Mouse (Mus musculus) megakaryocyte, adult 5-6 weeks (primary cell): ENCODE measurements at regions not wholly inside any gene's neighbourhood (a gene's known extent, or its start where the extent isn't known, plus 50 kb on each side); places are given as distances from the start of the nearest gene placed in this dataset.

Experiments used
- ATAC-seq: 2 replicates; pipeline ENCODE4 v1.8.0; 2016; ENCODE audit warnings: mild to moderate bottlenecking, inconsistent platforms; ENCODE audit not compliant: poor library complexity, severe bottlenecking

DNA sequence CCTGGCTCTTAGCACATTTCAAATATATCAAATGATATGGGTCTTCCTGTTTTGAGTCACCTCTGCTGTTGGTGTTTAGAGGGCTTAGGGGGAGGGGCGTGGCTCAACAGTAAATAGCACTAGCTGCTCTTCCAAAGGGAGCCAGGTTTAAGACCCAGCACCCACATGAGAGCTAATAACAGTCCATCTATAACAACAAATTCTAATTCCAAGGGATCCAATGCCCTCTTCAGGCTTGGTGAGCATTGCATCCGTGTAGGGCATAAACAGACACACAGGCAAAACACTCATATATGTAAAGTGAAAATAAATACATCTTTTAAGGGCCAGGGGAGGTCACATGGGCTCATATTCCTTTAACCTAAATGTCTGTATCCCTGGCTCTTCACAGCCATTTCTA lies 194.1 kb upstream of the Kdm8 start:
- ATAC-seq = no peak

DNA sequence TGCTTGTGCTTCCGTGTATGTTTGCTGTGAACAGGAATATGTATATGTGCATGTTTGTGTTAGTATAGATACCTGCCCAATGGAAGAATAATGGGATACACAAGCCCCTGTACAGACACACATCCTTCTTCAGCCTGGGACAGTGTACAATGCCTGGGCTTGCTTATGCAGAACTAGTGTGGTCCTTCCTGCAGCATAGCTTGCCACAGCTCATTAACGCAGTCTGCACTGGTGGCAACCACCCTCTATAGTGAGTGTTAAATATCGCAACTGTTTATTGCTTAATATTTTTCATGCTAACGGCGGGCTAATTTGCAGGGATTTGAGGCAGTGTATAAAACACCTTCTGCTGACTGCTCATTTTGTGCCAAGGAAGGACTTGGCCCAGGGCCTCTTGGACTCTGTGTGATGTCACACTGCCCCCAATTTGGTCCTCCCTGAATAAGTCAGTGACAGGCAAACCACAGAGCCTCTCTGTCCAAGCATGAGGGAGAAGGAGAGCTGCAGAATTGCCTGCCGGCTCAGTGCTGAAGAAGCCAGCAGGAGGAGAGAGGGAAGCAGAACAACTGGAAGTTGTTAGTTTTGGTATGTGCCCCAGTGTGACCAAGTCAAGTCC lies 193.4 kb upstream of the Kdm8 start:
- no peak for ATAC-seq

DNA sequence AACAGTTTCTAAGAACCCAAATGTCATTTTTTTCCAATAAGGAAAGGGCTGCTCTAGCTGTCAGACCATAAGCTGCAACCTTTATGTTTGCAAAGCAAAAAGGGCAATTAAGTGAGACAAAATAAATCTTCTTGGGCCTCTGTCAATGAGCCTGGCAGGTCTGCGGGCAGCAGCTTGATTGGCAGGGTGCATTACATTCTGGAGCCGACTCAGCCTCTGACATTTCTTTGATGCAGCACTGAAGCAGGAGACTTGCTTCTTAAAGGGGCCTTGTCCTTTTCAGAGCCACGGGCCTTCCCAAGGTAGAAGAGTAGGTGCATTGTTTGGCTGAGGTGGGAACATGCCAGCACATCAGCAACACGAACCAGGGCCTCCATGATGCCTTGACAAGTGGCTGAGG lies 190.2 kb upstream of the Kdm8 start:
- no peak for ATAC-seq

DNA sequence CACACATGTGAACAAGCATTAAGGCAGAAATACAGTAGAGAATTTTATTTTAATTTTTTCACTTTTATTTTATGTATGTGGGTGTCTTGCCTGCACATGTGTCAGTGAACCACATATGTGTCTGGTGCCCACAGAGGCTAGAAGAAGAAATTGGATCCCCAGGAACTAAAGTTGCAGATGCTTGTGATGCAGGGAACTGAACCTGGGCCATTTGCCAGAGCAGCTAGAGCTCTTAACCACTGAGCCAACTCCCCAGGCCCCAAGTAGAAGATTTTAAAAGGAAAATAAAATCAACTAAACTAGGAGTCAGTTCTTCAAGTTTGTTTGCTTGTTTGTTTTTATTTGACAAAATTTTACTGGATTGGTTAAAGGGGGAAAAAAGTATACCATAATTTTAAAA lies 185.5 kb upstream of the Kdm8 start:
- ATAC-seq = no peak

DNA sequence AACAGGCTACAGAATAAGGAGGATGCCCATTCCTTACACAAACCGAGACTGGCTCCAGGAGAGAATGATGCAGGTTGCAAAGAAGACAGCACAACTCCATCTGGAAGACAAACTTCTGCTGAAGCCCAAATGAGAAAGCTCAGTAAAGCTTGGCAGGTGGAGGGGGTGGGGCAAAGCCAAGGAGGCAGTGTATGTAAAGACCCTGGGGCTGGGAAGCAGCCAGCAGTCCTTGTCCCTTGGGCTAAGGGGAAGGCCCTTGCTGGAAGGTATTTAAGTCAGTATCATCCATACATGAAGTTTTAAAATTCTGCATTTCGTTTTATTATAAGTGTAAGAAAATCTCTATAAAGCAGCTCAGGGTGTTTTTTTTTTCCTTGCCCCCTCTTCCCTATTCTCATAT lies 182.3 kb upstream of the Kdm8 start:
- no peak for ATAC-seq

DNA sequence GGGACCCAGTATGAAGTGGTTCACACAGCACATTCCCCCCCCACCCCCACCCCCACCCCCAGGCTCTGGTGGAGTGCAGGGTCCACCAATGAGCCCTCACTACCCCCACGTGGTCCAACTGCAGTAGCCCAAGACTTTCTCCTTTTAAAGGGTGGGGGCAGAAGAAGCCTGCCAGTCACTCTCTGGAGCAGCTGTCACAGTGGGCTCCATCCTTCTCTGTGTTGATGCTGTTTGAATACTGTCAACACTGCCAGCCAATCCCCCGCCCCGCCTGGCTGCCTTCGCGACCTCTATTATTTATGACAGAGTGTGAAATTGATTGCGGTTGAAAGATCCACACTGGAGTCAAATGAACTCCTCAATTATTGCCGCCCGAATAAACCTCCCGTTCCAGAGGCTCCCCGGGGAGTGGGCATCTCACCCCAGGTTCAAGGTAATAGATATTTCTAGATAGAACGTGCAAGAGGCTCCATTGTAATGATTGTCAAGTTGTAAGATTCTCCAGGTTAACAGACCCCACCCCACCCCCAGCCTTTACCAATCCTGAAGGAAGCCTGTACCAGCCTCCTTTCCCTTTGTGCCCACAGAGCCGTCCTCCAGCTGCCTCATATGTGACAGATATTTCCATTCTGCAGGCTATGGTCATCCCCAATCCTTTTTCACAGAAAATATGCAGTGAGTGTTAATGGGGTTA lies 181.7 kb upstream of the Kdm8 start:
- ATAC-seq = no peak

DNA sequence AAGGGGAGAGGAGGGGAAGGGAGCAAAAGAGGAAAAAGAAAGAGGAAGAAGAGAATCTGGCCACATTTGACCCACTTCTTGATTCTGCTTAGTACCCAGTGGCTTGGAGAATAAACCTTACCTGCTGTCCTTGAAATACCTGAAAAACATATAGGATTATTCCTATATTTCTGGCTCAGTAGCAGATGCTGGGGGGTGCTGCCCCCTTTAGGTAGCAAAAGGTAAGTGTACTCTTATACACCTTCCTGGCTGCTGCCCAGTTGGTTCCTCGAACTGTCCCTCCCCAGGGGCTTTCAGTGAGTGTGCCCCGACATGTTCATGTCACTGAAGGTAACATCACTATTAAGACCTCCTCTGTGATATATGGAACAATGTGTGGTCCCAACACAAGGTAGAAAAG lies 180.7 kb upstream of the Kdm8 start:
- ATAC-seq = no peak

DNA sequence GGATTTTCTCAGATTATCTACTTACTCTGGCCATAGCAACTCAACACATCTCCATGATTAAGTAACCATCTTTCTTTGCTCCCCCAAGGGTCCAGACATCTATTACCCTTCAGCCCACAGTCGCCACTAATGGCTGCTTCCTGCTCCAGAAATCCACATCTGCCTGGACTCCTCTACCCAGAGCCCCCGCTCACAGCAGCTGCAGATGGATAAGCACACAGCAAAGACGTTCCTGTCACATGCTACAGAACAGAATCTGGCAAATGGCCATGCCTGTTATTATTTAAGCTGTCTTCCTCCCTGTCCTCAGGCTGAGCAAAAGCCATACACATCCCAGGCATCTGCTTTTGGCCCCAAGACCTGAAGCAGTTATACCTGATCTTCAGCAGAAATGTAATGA lies 173.8 kb upstream of the Kdm8 start:
- no peak for ATAC-seq

DNA sequence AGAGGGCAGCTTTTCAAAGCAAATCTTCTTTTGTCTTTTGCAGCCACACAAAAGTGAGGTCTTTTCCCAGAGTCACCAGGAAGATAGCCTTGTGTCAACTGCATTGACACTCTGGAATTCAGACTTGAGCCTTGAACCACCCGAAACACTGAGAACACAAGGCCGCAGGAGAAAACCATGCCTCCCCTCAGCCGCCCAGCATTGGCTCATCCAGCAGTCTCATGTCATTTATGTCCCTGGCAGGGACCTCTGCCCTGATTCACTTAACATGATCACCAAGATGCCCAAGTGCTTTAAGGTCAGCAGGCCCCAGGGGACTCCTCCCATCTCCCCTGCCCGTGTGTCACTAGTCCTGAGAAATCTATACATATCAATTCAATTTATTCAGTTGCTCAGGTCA lies 173.1 kb upstream of the Kdm8 start:
- ATAC-seq = no peak

DNA sequence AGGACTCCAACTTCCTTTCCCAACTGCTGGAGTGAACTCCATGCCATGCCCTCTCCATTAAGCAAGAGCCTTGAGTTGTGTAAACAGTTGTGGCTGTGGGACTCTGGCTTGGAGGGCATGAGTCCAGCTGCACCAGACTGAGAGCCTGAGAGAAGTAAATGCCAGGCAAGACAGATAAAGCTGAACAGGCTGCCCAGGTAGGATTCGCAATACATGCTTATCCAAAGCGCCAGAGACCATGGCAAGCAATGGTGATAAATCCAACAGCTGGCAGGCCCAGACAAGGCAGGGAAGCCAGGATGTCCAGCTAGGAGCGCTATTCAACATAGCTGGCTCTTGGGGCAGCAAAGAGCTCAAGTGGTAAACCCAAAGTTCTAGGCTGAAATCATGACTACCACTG lies 163.1 kb upstream of the Kdm8 start:
- no peak for ATAC-seq

DNA sequence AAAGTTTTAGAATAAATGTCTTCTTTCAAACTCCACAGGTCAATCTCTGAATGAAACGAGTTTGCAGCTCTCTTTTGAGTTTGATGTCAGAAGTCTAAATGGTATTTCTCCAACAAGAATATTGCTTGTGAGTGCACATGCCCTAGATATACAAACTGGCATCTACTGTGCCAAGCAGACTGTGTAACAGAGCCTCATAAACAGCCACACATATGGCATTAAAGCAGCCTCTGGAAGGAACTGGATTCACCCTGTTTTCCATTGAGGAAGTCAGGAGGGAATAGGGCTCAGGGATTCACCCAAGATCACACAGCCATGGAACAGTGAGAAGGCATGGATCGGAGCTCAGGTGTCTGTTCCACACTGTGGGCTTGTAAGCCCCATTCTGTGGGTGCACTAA lies 149.2 kb upstream of the Kdm8 start:
- no peak for ATAC-seq

DNA sequence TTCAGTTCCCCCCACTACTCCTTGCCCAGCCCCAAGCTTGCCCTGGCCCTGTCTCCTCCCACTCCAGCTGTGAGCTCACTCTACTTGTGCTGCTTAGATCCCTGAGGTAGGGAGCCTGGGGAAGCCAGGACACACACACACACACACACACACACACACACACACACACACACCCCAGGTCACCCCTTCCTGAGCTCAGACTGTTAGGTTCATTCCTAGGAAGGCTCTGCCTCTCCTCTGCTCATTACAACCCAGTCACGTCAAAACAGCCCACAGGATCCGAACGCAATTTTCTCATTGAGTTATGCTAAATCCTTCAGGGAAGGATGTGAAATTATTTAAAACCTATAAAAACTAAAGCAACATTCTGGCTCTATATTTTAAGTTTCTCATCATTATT lies 136.0 kb upstream of the Kdm8 start:
- ATAC-seq = no peak

DNA sequence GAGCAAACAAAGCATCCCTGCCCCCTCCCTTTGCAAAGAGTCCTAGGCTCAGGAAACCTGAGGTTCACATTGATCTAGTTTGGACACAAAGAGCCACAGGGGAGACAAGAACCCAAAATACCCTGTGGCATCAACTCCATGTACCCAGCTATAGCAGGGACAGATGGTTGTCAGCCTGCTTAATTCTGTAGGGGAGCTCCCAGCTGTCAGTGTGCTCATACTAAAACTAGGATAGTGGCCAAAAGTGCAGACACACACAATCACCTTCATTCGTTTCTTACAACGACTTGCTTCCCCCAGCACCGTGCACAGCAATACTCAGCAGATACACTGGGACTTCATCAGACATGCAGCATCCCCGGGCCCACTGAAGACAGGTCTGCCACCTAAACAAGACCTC lies 133.5 kb upstream of the Kdm8 start:
- no peak for ATAC-seq

DNA sequence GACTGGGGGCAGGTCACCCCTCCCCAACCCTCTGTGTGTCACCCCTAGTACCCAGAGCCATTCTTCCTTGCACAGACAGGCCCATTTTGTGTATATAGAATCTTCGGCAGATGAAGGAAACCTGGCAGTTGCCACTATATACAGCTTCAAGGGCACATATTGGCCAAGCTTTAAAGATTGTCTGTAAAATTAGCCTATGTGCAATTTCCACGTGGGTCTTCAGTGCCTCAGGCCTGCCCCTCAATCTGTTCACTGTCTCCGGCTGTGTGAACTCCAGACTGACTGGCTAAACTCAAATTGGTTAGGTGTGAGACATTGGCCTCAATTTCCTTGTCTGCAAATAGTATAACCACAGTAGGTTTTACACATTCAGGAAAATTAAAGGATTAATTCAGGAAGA lies 130.9 kb upstream of the Kdm8 start:
- ATAC-seq = no peak

DNA sequence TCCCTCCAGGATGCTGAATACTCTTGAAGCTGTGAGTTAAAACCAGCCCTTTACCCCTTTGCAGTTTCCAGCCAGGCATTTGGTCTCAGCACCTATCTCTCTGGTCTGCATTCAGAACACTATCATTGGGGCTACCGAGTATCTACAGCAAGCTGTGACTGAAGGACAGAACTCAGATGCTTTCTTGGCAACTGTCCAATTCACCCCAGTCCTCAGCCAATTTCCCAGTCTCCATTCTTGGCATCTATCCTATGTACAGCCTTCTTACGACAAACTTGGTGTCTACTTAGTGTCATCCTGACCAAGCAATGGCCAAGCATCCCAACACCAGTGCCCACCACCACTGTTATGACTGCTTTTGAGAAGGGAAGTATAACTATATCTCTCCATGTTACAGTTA lies 109.7 kb upstream of the Kdm8 start:
- ATAC-seq = no peak

DNA sequence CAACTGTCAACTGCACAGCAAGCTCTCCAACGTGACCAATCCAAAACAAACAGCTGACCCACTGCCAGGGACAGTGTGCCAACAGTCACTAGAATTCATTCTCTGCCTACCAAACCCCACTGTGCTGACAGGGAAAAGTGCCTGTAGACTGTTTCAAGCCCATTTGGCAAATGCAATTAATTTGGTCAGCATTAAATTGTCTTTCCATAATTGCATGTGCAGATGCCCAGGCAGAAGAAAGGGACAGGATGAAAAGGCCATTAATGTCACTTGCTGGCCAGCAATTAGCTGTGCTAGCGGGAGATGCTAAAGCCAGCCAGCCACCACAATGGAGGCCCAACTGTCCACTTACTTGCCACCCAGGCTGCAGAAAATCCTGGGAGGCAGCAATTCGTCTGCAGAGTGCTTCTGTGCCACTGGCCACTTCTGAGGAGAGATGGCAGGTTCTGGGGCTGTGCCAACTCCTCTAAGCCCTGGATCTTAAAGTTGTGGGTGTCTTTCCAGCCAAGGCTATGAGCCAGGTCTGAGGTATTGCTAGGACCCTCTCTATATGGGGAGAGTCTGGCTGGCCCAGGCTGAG lies 108.8 kb upstream of the Kdm8 start:
- no peak for ATAC-seq

DNA sequence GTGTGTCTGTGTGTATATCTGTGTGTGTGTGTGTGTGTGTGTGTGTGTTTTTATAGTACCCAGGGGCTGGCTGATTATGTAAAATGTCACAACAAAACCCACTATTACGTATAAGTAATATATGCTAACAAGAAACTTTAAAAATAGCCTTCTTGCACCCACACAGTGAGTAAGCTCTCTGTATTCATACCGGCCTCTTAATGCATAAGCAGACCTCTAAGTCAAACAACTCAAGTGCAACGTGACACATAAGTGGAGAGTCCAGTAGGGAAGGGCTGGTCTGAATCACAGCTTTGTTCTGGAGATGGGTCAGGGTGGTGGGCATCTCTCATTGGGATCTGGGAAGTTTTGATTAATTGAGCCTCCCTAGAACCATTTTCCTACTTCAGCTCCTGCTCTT lies 107.7 kb upstream of the Kdm8 start:
- ATAC-seq = no peak

DNA sequence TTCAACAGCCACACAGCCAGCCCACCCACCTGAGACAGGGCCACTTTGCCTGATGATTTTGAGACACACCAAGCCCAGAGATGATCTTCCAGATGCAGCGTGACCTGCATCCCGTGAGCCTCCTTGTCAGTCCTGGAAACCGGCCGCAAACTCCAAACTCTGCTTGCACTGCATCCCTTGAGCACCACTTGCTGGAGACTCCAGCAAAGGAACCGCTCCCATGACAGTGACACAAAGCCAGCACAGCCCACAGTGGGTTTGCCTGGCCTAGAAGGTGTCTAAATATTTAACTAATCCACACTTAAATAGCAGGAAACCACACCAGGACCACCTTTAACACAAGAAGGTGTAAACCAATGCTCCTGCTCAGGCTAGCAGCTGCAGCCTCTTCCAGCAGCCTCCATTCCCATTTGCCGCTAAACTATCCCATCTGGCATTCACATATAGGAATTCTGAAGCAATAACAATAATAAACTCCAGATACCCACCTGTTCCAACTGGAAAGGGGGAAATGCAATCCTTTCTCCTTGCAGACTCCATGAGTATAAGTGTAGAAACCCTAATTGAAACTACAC lies 106.2 kb upstream of the Kdm8 start:
- no peak for ATAC-seq

DNA sequence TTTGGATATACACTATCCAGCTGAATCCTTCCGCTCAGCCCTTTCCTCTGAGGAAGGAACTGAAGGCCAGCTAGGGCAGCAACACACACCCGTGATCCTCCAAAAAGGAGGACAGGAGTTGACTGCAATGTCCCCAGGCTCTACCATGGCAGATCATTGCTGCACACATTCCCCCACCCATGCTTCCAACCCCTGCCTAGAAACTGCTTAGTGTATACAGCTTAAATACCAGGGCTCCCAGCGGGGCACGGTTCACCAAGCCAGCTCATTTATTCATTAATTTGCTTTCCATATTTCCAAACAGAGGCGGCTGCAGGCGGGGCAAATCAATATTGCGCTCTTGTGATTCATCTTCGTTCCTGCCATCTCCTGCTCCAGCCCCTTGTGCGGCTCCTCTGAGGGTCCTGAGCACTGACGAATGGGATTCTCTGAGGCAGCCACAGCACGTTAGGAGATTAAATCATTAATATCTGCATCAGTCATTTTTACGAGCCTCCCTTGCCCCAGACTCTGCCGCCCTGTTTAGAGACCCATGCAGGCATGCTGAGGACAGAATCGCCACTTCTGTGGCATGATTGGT lies 104.1 kb upstream of the Kdm8 start:
- no peak for ATAC-seq

DNA sequence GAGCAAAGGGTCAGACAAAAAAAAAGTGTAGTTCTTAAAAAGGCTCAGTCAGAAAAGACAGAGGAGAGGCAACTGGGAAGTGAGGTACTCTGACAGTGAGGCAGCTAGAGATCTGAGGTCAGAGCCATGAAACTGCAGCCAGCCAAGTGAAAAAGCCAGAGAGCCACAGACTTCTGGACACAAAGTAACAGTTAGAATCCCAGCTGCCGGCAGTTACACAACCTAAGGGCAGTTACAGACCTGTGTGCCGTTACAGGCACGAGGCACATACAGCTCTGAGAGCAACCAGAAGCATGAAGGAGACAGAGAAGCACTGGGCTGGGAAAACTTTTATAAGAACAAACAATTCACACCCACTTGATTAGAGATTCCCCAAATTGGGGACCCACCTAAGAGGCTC lies 94.9 kb upstream of the Kdm8 start:
- no peak for ATAC-seq

DNA sequence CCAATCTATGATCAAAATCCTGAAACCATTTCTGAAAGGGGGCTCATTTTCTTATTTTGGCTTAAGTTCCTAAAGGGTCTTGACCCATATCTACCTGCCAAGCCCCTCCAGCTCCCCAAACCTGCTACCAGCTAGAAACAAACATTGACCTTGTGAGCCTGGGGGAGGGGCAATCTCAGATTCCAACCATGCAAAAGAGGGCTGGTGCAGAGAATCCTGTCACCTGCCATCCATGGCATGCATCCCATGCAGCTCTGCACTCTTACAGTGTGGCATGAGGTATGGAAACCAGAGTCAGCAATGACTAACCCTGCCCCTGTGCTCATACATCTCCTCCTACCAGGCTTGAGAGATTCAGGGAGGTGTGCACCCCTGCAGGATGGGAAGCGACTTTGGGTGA lies 90.3 kb upstream of the Kdm8 start:
- no peak for ATAC-seq

DNA sequence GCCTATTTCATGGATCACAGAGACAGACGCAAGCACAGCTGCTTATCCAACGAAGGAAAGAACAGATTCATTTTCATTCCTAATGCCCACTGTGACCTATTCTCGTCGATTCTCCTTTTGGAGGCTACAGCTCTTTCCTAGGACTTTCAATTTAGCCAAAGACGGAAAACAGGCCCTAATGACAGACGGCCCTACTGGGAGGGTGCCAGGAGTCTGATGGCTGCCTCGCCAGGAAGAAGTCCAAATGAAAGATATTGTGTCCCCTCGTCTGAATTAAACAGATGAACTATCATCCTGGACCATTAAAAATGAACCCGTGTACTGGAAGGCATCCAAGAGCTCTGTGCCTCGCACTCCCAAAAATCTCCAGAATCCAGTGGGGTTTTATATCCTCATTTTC lies 89.5 kb upstream of the Kdm8 start:
- no peak for ATAC-seq
